Mouse (Mus musculus) lung, postnatal 0 days (tissue): Measurements from ENCODE around the gene Rpusd3. TPM values are rescaled to one million over a fixed set of nuclear protein-coding genes. Genes with fewer than 3 reads are reported as not detected.

Experiments
- ATAC-seq: fragments of 200-750 bp; cut with Nextera tagmentation; 2 replicates; pipeline ENCODE4 v1.8.0; 2017; ENCODE audit warnings: moderate library complexity
- DNase-seq: peaks from one replicate; pipeline ENCODE4 v3.0.0-alpha.2; 2016; ENCODE audit warnings: low spot score
- H3K27ac ChIP-seq: fragments of 300-500 bp; sonication (generic); 2 replicates; pipeline ENCODE4 v1.5.1; 2014; ENCODE audit warnings: antibody characterized with exemption, mild to moderate bottlenecking, low read length, mixed read lengths
- H3K27me3 ChIP-seq: fragments of 300-500 bp; sonication (generic); replicated peaks from 2 replicates; pipeline ENCODE4 v1.6.1; 2014; ENCODE audit warnings: low read length, mixed read lengths; ENCODE audit not compliant: insufficient read depth
- H3K36me3 ChIP-seq: fragments of 300-500 bp; sonication (generic); 2 replicates; pipeline ENCODE4 v1.6.1; 2014; ENCODE audit warnings: low read length, mixed read lengths; ENCODE audit not compliant: insufficient read depth
- H3K4me1 ChIP-seq: fragments of 300-500 bp; sonication (generic); 2 replicates; pipeline ENCODE4 v1.6.1; 2014; ENCODE audit warnings: antibody characterized with exemption, low read depth, low read length, mixed read lengths; ENCODE audit not compliant: insufficient read depth
- H3K4me2 ChIP-seq: fragments of 300-500 bp; sonication (generic); replicated peaks from 2 replicates; pipeline ENCODE4 v1.6.1; 2014; ENCODE audit warnings: low read depth, mild to moderate bottlenecking, low read length, moderate library complexity, mixed read lengths
- H3K4me3 ChIP-seq: fragments of 300-500 bp; sonication (generic); 2 replicates; pipeline ENCODE4 v1.5.1; 2014; ENCODE audit warnings: low read depth, low read length
- H3K9ac ChIP-seq: fragments of 300-500 bp; sonication (generic); replicated peaks from 2 replicates; pipeline ENCODE4 v1.6.1; 2014; ENCODE audit warnings: low read depth, mild to moderate bottlenecking
- H3K9me3 ChIP-seq: fragments of 300-500 bp; sonication (generic); 2 replicates; pipeline ENCODE4 v1.6.1; 2016; ENCODE audit warnings: low read length, mixed read lengths
- CTCF ChIP-seq: IDR thresholded peaks from 2 replicates; pipeline ENCODE4 v1.5.1; 2016; ENCODE audit warnings: antibody characterized with exemption, mild to moderate bottlenecking
- EP300 ChIP-seq: IDR thresholded peaks from 2 replicates; pipeline ENCODE4 v1.6.1; 2016; ENCODE audit warnings: antibody characterized with exemption, mild to moderate bottlenecking, control low read depth
- WGBS: fragments of 180-500 bp; shearing (Covaris S2); extraction: QIAGEN DNeasy Blood & Tissue Kit; methylation state at CpG from one replicate; pipeline ENCODE4 v1.1.7; 2014; 5-methylcytosine and 5-hydroxymethylcytosine counted together
- microRNA-seq: library from miRNA; unstranded; fragments of <30 nt; microRNA quantifications from one replicate; pipeline ENCODE4, GENCODE M21; 2016
- polyA plus RNA-seq: library from polyadenylated mRNA; unstranded; fragments of >200 nt; fragmentation: Nextera tagmentation; extraction: Ambion mirVana; gene quantifications from 2 replicates; pipeline ENCODE4 v1.2.1, GENCODE M21; 2015

The Rpusd3 gene
- polyA plus RNA-seq, 1 experiment from 2014 or later: 11.4 TPM

DNA sequence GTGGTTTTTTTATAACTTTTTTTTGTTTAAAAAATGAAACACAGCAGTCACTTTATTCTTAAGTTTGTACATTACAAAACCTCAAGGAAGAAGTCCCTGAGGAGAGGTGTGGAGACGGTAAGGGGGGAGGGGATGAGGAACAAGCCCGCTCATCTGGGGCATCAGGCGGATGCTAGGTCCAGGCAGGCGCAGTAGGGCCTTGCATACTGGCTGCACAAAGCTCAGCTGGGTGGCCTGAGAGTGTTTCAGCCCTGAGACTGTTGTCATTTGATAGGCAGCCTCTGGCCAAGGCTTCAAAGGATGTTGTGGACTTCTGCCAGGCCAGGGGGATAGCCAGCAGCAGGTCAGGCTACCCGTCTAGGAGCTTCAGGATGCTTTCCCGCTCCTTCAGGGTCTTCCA lies 52.5 kb downstream of the Rpusd3 start:
- H3K4me3 ChIP-seq: no peak overlapping the region
- H3K27ac ChIP-seq: no peak overlapping the region
- WGBS: 90% methylated on average over 6 of the region's 6 CpGs
- no peak overlapping the region for H3K9ac ChIP-seq
- no peaks in the 10 kb centered on the region for H3K4me1 ChIP-seq
- no peaks in the 10 kb centered on the region for H3K27me3 ChIP-seq
- no peak overlapping the region for H3K4me2 ChIP-seq
- H3K9me3 ChIP-seq: no peaks in the 10 kb centered on the region
- no peak for DNase-seq
- no peak for ATAC-seq
- H3K36me3 ChIP-seq: peaks cover 25% of the 10 kb centered on the region; the same call in 1 of the 2 replicates
- TF ChIP-seq EP300: no peak
- no peak for TF ChIP-seq CTCF

Small RNA genes lying within 50 kb of the gene (microRNA-seq; reads per million reads assigned to microRNA genes)
- not detected for gene Gm24387

Other genes starting within 250 kb of the Rpusd3 start
- gene Lhfpl4, start 224.0 kb downstream of the Rpusd3 start, polyA plus RNA-seq: 0.25 and 0.39 TPM in 2 replicates
- gene Mtmr14, start 181.5 kb downstream of the Rpusd3 start, polyA plus RNA-seq: 27.4 and 33.6 TPM in 2 replicates
- gene Cpne9, start 137.0 kb downstream of the Rpusd3 start, polyA plus RNA-seq: not detected in 2 replicates
- gene Brpf1, start 112.2 kb downstream of the Rpusd3 start, polyA plus RNA-seq: 8.2 and 9.2 TPM in 2 replicates
- gene Ogg1, start 92.4 kb downstream of the Rpusd3 start, polyA plus RNA-seq: 11.7 and 12.4 TPM in 2 replicates
- 110 and 129 TPM in 2 replicates for gene Camk1, start 75.4 kb downstream of the Rpusd3 start, polyA plus RNA-seq
- 33.2 and 36.7 TPM in 2 replicates for gene Tada3, start 41.5 kb downstream of the Rpusd3 start, polyA plus RNA-seq
- gene Arpc4, start 41.2 kb downstream of the Rpusd3 start, polyA plus RNA-seq: 349 and 358 TPM in 2 replicates
- 11.5 and 12.4 TPM in 2 replicates for gene Ttll3, start 30.1 kb downstream of the Rpusd3 start, polyA plus RNA-seq
- gene Cidec, start 16.4 kb upstream of the Rpusd3 start, polyA plus RNA-seq: 1.1 and 1.3 TPM in 2 replicates
- gene Jagn1, start 23.2 kb upstream of the Rpusd3 start, polyA plus RNA-seq: 57.8 and 60.1 TPM in 2 replicates
- gene Il17re, start 39.1 kb upstream of the Rpusd3 start, polyA plus RNA-seq: 16.2 and 19.4 TPM in 2 replicates
- gene Il17rc, start 52.1 kb upstream of the Rpusd3 start, polyA plus RNA-seq: 30.1 and 31.1 TPM in 2 replicates
- gene Creld1, start 64.0 kb upstream of the Rpusd3 start, polyA plus RNA-seq: 25.5 and 27.2 TPM in 2 replicates
- 0.20 and 0.30 TPM in 2 replicates for gene Prrt3, start 82.6 kb upstream of the Rpusd3 start, polyA plus RNA-seq
- 93.7 and 95.7 TPM in 2 replicates for gene Emc3, start 112.3 kb upstream of the Rpusd3 start, polyA plus RNA-seq
- 0.53 and 1.0 TPM in 2 replicates for gene Fancd2, start 112.3 kb upstream of the Rpusd3 start, polyA plus RNA-seq
- gene Fancd2os, start 181.4 kb upstream of the Rpusd3 start, polyA plus RNA-seq: 0.18 TPM in 1 of 2 replicates, not detected in the other
- gene Brk1, start 185.4 kb upstream of the Rpusd3 start, polyA plus RNA-seq: 215 and 225 TPM in 2 replicates
- gene Vhl, start 204.6 kb upstream of the Rpusd3 start, polyA plus RNA-seq: 28.2 and 30.6 TPM in 2 replicates
- 15.6 and 16.1 TPM in 2 replicates for gene Irak2, start 219.1 kb upstream of the Rpusd3 start, polyA plus RNA-seq